ENCODE assay signal across 7 mouse cellular contexts in genomic region chr4:129928124-129928751, GRCm38 (mm10). TPM values are rescaled to one million over a fixed set of nuclear protein-coding genes. Genes with fewer than 3 reads are reported as not detected.
DNase-seq lines count a peak whose midpoint lies in the region; ATAC-seq and TF ChIP-seq lines count a peak whose summit lies in the region.

No protein-coding gene starts in this region.

- TF ChIP-seq CTCF in small intestine, adult 2 months (IDR thresholded peaks at IDR 0.05; ENCODE audit: extremely low read depth, insufficient read length, insufficient replicate concordance, low read depth, low read length): peak; percentile 91

- intact Hi-C loops in left cerebral cortex, postnatal 36 days (cut with DNase I): loop anchor here (1.0 to 5.0 kb wide), 3 partner anchors 51 to 227 kb away; no protein-coding TSS in a partner anchor

- no peaks in the 10 kb centered on the region for H3K9me3 ChIP-seq in intestine, embryonic 14.5 days (ENCODE audit: control insufficient read depth, low read length)
- H3K9me3 ChIP-seq in midbrain, embryonic 11.5 days (ENCODE audit: control insufficient read depth, low read length): no peaks in the 10 kb centered on the region; the same call in 1 of the 2 replicates

- WGBS in intestine, embryonic 14.5 days: 5% methylated on average over 19 of the region's 19 CpGs
- WGBS in midbrain, embryonic 11.5 days: 6% methylated on average over 19 of the region's 19 CpGs
- 2% methylated on average over 19 of the region's 19 CpGs for WGBS in small intestine, adult 2 months

- H3K4me1 ChIP-seq in intestine, embryonic 14.5 days (replicated peaks; ENCODE audit: control insufficient read depth, insufficient read depth, low read length): peaks cover 8% of the 10 kb centered on the region; the same call in 1 of the 2 replicates
- no peaks in the 10 kb centered on the region for H3K4me1 ChIP-seq in midbrain, embryonic 11.5 days (ENCODE audit: control insufficient read depth, insufficient read depth, low read length)
- no peaks in the 10 kb centered on the region; the same call in none of the 2 replicates for H3K4me1 ChIP-seq in small intestine, adult 2 months (ENCODE audit: control insufficient read depth, insufficient read depth, insufficient read length, low read length)

- no peaks in the 10 kb centered on the region for H3K36me3 ChIP-seq in intestine, embryonic 14.5 days (ENCODE audit: control insufficient read depth, insufficient read depth, low read length)
- H3K36me3 ChIP-seq in midbrain, embryonic 11.5 days (ENCODE audit: control insufficient read depth, insufficient read depth, low read length): no peaks in the 10 kb centered on the region
- H3K36me3 ChIP-seq in small intestine, adult 2 months (ENCODE audit: control insufficient read depth, insufficient read depth, low read length): no peaks in the 10 kb centered on the region

- ATAC-seq in intestine, embryonic 14.5 days (replicated peaks; ENCODE audit: low FRiP score, low TSS enrichment, low read depth): peak; percentile 57
- peak; percentile 61; the same call in 1 of the 2 replicates for ATAC-seq in midbrain, embryonic 11.5 days (ENCODE audit: low FRiP score)

- no peak overlapping the region for H3K27ac ChIP-seq in intestine, embryonic 14.5 days (ENCODE audit: low read depth)
- no peak overlapping the region for H3K27ac ChIP-seq in midbrain, embryonic 11.5 days (ENCODE audit: low read depth, low read length)
- H3K27ac ChIP-seq in small intestine, adult 2 months (ENCODE audit: insufficient read depth, low read depth, low read length): no peak overlapping the region

- peak; percentile 84 to 96 for DNase-seq in adrenal gland, adult (ENCODE audit: inconsistent age in 2 of 2, low spot score in 1 of 2)
- DNase-seq in embryo, embryonic 10 days (ENCODE audit: low spot score): peak; percentile 83
- peak; percentile 47 for DNase-seq in gastrocnemius, postnatal 25 days
- peak; percentile 96 for DNase-seq in intestine, embryonic 14.5 days (ENCODE audit: low spot score)
- peak; percentile 71 to 78 for DNase-seq in left cerebral cortex, postnatal 36 days (ENCODE audit: low spot score in 2 of 2)
- peak; percentile 99 for DNase-seq in midbrain, embryonic 11.5 days (ENCODE audit: low spot score, missing footprints)

- peak overlapping the region; percentile 50 for H3K4me2 ChIP-seq in intestine, embryonic 14.5 days (ENCODE audit: low read length)
- H3K4me2 ChIP-seq in midbrain, embryonic 11.5 days: peak overlapping the region; percentile 37; the same call in 1 of the 2 replicates

- no peaks in the 10 kb centered on the region for H3K27me3 ChIP-seq in intestine, embryonic 14.5 days (replicated peaks; ENCODE audit: control insufficient read depth, insufficient read depth, low read length)
- H3K27me3 ChIP-seq in midbrain, embryonic 11.5 days (ENCODE audit: control insufficient read depth, insufficient read depth, low read length): no peaks in the 10 kb centered on the region
- no peaks in the 10 kb centered on the region for H3K27me3 ChIP-seq in small intestine, adult 2 months (ENCODE audit: control insufficient read depth, insufficient read depth, low read length)

- H3K9ac ChIP-seq in intestine, embryonic 14.5 days (ENCODE audit: low read length): no peak overlapping the region
- no peak overlapping the region for H3K9ac ChIP-seq in midbrain, embryonic 11.5 days (ENCODE audit: low read length)

- TF ChIP-seq POLR2A in small intestine, adult 2 months (IDR thresholded peaks at IDR 0.05; ENCODE audit: low read depth, low read length): no peak

- 0 out of 2 replicates have a peak overlapping the region, but pooled peaks have one; percentile 4 for H3K4me3 ChIP-seq in intestine, embryonic 14.5 days (ENCODE audit: low read depth, low read length)
- no peak overlapping the region for H3K4me3 ChIP-seq in midbrain, embryonic 11.5 days (ENCODE audit: low read depth, low read length)
- H3K4me3 ChIP-seq in small intestine, adult 2 months (ENCODE audit: low read depth, low read length): 0 out of 2 replicates have a peak overlapping the region, but pooled peaks have one; percentile 11

RNA-seq across cellular contexts. Expression of gene Spocd1, which starts 0.8 kb away (rescaled TPM):
- not detected for total RNA-seq in gastrocnemius, postnatal 25 days (2021)
- polyA plus RNA-seq in intestine, embryonic 14.5 days (2014; fragmentation: Nextera tagmentation; extraction: Ambion mirVana): 0.15 TPM in 1 of 2 replicates, not detected in the other
- under 1 TPM; 0.22 to 0.48 TPM for total RNA-seq in left cerebral cortex, postnatal 36 days (2021)
- not detected in 2 replicates for polyA plus RNA-seq in midbrain, embryonic 11.5 days (2014; fragmentation: Nextera tagmentation; extraction: Ambion mirVana)
- not detected in 2 replicates for polyA plus RNA-seq in small intestine, adult 2 months (2012; rRNA removed)

RNA-seq across cellular contexts. Expression of gene Adgrb2, which starts 56.4 kb away (rescaled TPM):
- total RNA-seq in gastrocnemius, postnatal 25 days (2021): under 1 TPM; 0.54 to 0.56 TPM
- polyA plus RNA-seq in intestine, embryonic 14.5 days (2014; fragmentation: Nextera tagmentation; extraction: Ambion mirVana): 2.7 and 2.9 TPM in 2 replicates
- 100 to 1,000 TPM; 401 TPM for total RNA-seq in left cerebral cortex, postnatal 36 days (2021)
- polyA plus RNA-seq in midbrain, embryonic 11.5 days (2014; fragmentation: Nextera tagmentation; extraction: Ambion mirVana): 2.3 and 3.0 TPM in 2 replicates
- 1.7 and 2.3 TPM in 2 replicates for polyA plus RNA-seq in small intestine, adult 2 months (2012; rRNA removed)

Comparison
In these comparisons a context has a peak if more than half of its experiments do, and no peak if none do; other contexts are left out.
1. DNase-seq: peak in every context shown above with its lines; median percentile 99 in midbrain, embryonic 11.5 days; 96 in intestine, embryonic 14.5 days; 90 in adrenal gland, adult; 83 in embryo, embryonic 10 days; 74 in left cerebral cortex, postnatal 36 days; 47 in gastrocnemius, postnatal 25 days.